Mouse (Mus musculus) hindbrain, embryonic 14.5 days (tissue): Measurements from ENCODE around the gene Them4. TPM values are rescaled to one million over a fixed set of nuclear protein-coding genes. Genes with fewer than 3 reads are reported as not detected.
"Not testable (repeated sequence)": the region's sequence is repeated elsewhere in the genome, so short reads cannot be mapped to it uniquely, and the experiment has no call there.

Experiments
- ATAC-seq: fragments of 200-750 bp; cut with Nextera tagmentation; 2 replicates; pipeline ENCODE4 v1.8.0; 2017; ENCODE audit warnings: moderate number of reproducible peaks, mild to moderate bottlenecking, moderate TSS enrichment, moderate library complexity; ENCODE audit not compliant: low FRiP score
- DNase-seq: peaks from one replicate; pipeline ENCODE4 v3.0.0-alpha.2; 2015; ENCODE audit warnings: low spot score
- H3K27ac ChIP-seq: fragments of 300-500 bp; sonication (generic); 2 replicates; pipeline ENCODE4 v1.5.1; 2014; ENCODE audit warnings: mild to moderate bottlenecking, moderate library complexity
- H3K27me3 ChIP-seq: fragments of 300-500 bp; sonication (generic); 2 replicates; pipeline ENCODE4 v1.6.1; 2014; ENCODE audit warnings: mild to moderate bottlenecking, low read length, mixed read lengths; ENCODE audit not compliant: control insufficient read depth, insufficient read depth
- H3K36me3 ChIP-seq: fragments of 300-500 bp; sonication (generic); replicated peaks from 2 replicates; pipeline ENCODE4 v1.6.1; 2014; ENCODE audit not compliant: control insufficient read depth, insufficient read depth
- H3K4me1 ChIP-seq: fragments of 300-500 bp; sonication (generic); replicated peaks from 2 replicates; pipeline ENCODE4 v1.6.1; 2014; ENCODE audit warnings: antibody characterized with exemption, low read length, mixed read lengths; ENCODE audit not compliant: control insufficient read depth, insufficient read depth
- H3K4me2 ChIP-seq: fragments of 300-500 bp; sonication (generic); replicated peaks from 2 replicates; pipeline ENCODE4 v1.6.1; 2014; ENCODE audit warnings: mild to moderate bottlenecking, moderate library complexity
- H3K4me3 ChIP-seq: fragments of 300-500 bp; sonication (generic); replicated peaks from 2 replicates; pipeline ENCODE4 v1.5.1; 2014; ENCODE audit warnings: mild to moderate bottlenecking, low read length
- H3K9ac ChIP-seq: fragments of 300-500 bp; sonication (generic); 2 replicates; pipeline ENCODE4 v1.6.1; 2014
- H3K9me3 ChIP-seq: fragments of 300-500 bp; sonication (generic); 2 replicates; pipeline ENCODE4 v1.6.1; 2016; ENCODE audit warnings: low read length; ENCODE audit not compliant: control insufficient read depth
- WGBS: fragments of 180-500 bp; shearing (Covaris S2); extraction: QIAGEN DNeasy Blood & Tissue Kit; methylation state at CpG from one replicate; pipeline ENCODE4 v1.1.7; 2014; 5-methylcytosine and 5-hydroxymethylcytosine counted together
- polyA plus RNA-seq: library from polyadenylated mRNA; unstranded; fragments of >200 nt; fragmentation: Nextera tagmentation; extraction: Ambion mirVana; gene quantifications from 2 replicates; pipeline ENCODE4 v1.2.1, GENCODE M21; 2014

Them4 gene
- 62.1 and 66.4 TPM in 2 replicates for polyA plus RNA-seq

DNA sequence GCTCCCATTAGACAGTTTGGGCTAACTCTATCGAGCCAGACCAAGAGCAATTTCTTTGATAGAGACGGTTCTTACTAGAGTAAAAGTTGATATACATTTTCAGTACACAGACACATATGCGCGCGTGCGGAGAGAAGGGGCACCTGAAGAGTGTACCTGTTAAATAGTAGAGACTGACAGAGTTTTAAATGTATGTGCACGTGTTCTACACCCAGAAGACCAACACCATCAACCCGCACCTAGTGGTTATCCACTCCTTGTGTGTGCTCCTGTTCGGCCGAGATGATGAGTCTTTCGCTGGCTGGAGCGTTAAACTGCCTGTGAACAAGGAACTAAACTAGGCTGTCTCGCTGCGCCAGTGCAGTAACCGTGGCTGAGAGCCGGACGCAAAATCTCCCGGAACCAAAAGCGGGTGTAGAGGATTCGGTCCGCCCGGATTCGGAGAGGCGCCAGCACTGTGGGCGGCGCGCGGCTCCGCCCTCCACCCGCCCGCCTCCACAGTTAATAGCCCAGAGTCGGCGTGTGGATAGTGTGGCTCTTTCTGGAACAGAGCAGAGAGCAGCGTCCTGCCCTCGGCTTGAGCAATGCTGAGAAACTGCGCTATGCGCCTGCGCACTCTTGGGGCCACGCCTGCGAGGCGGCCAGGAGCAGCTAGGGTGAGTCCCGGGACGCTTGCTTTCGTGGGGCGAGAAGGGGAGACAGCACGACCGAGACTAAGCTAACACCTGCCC is at the start of gene Them4:
TSS of gene Them4 (plus strand) at position 457 of the 731 bp plus-strand sequence.
- ATAC-seq (peak; percentile 99), DNase-seq (peak; percentile 88)
- peaks cover 6% of the 10 kb centered on the region; the same call in 1 of the 2 replicates for H3K4me1 ChIP-seq
- no peaks in the 10 kb centered on the region for H3K9me3 ChIP-seq
- no peaks in the 10 kb centered on the region for H3K27me3 ChIP-seq
- WGBS = 2% methylated on average over 47 of the region's 47 CpGs
- peak within 1 kb of the TSS; percentile 85 for H3K27ac ChIP-seq
- no peaks in the 10 kb centered on the region for H3K36me3 ChIP-seq
- peak within 1 kb of the TSS; percentile 71 for H3K4me2 ChIP-seq
- peak within 1 kb of the TSS; percentile 74 for H3K9ac ChIP-seq
- peak within 1 kb of the TSS; percentile 64 for H3K4me3 ChIP-seq

DNA sequence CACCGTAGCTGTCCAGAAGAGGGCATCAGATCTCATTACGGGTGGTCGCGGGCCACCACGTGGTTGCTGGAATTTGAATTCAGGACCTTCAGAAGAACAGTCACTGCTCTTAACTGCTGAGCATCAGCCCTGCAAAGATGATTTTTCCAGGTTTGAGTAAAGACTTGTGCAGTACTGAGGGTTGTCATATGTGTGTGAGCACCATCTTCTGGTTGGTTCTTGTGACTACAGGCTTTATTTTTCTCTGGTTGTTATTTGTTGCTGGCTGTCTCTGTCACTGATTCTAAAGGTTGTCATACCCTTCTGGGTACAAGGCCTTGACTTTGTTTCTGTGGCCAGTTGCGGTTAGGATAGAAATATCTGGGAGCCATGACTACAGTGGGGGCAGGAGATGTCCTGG is 49.3 kb upstream of the Them4 start:
- no peak overlapping the region for H3K4me3 ChIP-seq
- DNase-seq = peak; percentile 44
- H3K36me3 ChIP-seq = no peaks in the 10 kb centered on the region
- no peak overlapping the region for H3K4me2 ChIP-seq
- H3K27me3 ChIP-seq = no peaks in the 10 kb centered on the region
- no peak overlapping the region for H3K27ac ChIP-seq
- 45% methylated on average over 6 of the region's 6 CpGs for WGBS
- H3K9ac ChIP-seq = no peak overlapping the region
- H3K4me1 ChIP-seq = no peaks in the 10 kb centered on the region
- peak; percentile 68; the same call in 1 of the 2 replicates for ATAC-seq
- no peaks in the 10 kb centered on the region for H3K9me3 ChIP-seq

DNA sequence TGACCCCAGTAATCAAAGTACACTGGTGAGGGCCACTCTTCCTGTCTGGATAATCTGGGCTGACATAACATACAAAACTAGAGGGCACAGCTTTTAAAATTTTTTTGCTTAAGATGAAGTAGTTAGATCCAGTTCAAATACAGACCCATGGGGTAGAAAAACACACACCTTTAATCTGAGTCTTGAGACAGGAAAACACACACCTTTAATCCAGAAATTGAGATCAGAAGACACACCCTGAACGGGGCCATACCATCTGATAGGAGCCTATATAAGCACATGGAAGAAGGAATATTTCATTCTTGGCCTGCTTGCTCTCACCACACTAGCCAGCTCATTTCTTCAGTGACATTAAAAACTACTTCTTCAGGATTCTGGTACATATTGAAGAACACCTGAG is 46.2 kb upstream of the Them4 start, which contains the start of gene Gm4778:
TSS of gene Gm4778 (plus strand) at position 301 of the 400 bp plus-strand sequence.
- not testable (repeated sequence) for ATAC-seq, H3K27me3 ChIP-seq, H3K36me3 ChIP-seq, H3K27ac ChIP-seq, DNase-seq, H3K4me1 ChIP-seq, H3K4me2 ChIP-seq, H3K9me3 ChIP-seq, H3K4me3 ChIP-seq, H3K9ac ChIP-seq
- WGBS = 100% methylated on average over 1 of the region's 1 CpGs

DNA sequence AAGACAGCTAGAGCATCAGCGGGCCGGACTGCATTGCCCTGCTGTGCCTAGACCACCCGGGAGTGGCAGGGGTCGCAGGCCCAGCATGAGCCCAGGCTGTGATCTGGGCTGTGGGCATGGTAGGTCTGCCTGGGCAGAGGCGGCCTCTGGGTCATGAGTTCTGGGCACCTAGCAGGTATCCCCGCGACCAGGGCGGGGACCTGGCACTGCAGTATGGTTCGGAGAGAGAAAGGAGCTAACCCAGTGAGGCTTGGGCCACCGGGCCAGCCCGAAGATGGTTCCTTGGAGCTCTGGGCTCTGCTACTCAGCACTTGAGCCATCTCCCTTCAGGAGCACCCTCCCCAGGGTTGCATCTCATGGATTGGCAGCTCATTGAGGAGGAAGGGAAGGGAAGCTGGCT is 33.9 kb upstream of the Them4 start:
- Histone ChIP-seq H3K36me3 (no peaks in the 10 kb centered on the region), H3K4me1 (no peaks in the 10 kb centered on the region), H3K27me3 (no peaks in the 10 kb centered on the region), H3K9ac (no peak overlapping the region), H3K27ac (no peak overlapping the region), H3K4me3 (no peak overlapping the region), H3K9me3 (no peaks in the 10 kb centered on the region), H3K4me2 (no peak overlapping the region)
- ATAC-seq (no peak), DNase-seq (no peak)
- WGBS = 89% methylated on average over 11 of the region's 11 CpGs

DNA sequence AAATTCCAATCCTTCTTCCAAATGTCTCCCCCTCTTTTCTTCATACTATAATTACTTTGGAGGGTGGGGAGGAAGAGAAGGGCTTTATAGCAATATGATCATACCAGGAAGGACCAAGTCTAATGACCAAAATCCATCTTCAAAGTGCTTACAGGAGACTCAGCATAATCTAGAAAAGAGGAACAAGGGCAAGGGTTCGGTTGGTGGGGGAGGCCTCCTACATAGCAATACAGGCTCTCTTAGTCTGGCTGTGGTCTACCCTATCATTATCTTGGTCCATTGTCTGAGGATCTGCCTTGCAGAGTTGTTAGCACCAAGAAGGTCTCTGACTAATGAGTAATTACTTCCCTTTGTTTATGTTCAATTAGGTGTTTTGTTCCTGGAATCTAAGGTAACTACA is 4.4 kb upstream of the Them4 start:
- Histone ChIP-seq H3K9me3 (no peaks in the 10 kb centered on the region), H3K4me2 (no peak overlapping the region), H3K27ac (no peak overlapping the region), H3K36me3 (no peaks in the 10 kb centered on the region), H3K4me3 (no peak overlapping the region), H3K9ac (no peak overlapping the region), H3K27me3 (no peaks in the 10 kb centered on the region), H3K4me1 (peaks cover 6% of the 10 kb centered on the region; the same call in 1 of the 2 replicates)
- ATAC-seq (no peak), DNase-seq (no peak)
- 83% methylated on average over 1 of the region's 1 CpGs for WGBS

DNA sequence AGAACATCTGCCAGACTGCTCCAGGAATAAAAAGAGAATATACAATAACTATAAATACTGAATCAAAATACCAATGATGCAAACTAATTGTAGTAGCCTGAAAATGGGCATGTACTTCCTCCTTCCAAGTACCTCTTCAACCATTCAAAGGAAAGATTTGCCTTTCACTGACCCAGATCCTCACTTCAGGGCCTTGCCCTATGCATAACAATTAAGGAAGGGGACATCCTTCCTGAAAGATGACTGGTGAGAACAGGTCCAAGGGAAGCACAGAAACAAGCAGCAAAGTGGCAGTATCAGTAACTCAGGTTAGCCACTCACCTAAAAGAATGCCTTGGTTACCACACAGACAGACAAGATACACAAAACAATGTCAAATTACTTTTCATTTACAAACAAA is 2.9 kb upstream of the Them4 start:
- no peak overlapping the region for H3K4me3 ChIP-seq
- H3K27ac ChIP-seq = no peak overlapping the region
- H3K9me3 ChIP-seq = no peaks in the 10 kb centered on the region
- H3K4me1 ChIP-seq = peaks cover 6% of the 10 kb centered on the region; the same call in 1 of the 2 replicates
- no peak overlapping the region for H3K9ac ChIP-seq
- DNase-seq = no peak
- no peaks in the 10 kb centered on the region for H3K36me3 ChIP-seq
- H3K27me3 ChIP-seq = no peaks in the 10 kb centered on the region
- no peak for ATAC-seq
- no peak overlapping the region for H3K4me2 ChIP-seq

DNA sequence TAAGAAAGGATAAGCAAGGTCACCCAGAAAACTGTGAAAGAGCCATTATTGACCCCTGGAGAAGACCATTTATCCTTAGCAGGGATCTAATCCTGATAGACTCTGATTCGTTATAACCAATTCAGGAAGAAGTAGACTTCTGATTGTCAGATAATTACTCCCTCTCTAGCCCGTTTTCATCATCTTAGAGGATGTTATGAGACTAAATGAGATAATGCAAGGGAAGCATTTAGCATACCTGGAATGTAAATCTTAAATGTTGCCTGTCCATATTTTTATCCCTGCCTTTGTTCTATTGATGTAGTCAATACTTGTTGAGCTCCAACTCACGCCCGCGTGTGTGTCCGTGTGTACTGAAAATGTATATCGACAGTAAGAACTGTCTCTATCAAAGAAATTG is 602 bp downstream of the Them4 start:
- Histone ChIP-seq H3K9me3 (no peaks in the 10 kb centered on the region), H3K4me2 (peak overlapping the region; percentile 71), H3K4me1 (peaks cover 6% of the 10 kb centered on the region; the same call in 1 of the 2 replicates), H3K36me3 (no peaks in the 10 kb centered on the region), H3K4me3 (peak overlapping the region; percentile 64), H3K27ac (peak overlapping the region; percentile 85), H3K27me3 (no peaks in the 10 kb centered on the region), H3K9ac (peak overlapping the region; percentile 74)
- ATAC-seq (no peak), DNase-seq (peak; percentile 52)
- WGBS = 48% methylated on average over 7 of the region's 7 CpGs

DNA sequence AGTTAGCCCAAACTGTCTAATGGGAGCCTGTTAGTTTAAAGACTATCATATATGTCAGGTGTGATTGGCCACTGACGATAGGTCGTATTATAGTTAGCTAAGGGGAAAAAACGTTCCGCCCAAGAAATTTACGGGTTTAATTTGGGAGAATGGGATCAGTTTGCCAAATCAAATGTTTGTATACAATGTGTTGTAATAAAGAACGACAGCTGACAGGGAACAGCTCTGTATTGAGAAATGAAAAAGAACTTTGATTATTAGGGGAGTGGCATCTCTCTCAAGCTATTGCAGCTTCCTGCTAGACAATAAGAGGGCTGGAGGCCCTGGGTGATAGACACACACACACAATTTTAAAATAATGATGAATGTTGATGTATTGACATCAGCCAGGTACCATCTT is 1.0 kb downstream of the Them4 start:
- 79% methylated on average over 6 of the region's 6 CpGs for WGBS
- ATAC-seq (no peak), DNase-seq (no peak)
- H3K27ac ChIP-seq = no peak overlapping the region; the same call in 1 of the 2 replicates
- peak overlapping the region; percentile 71 for H3K4me2 ChIP-seq
- peaks cover 6% of the 10 kb centered on the region; the same call in 1 of the 2 replicates for H3K4me1 ChIP-seq
- no peaks in the 10 kb centered on the region for H3K9me3 ChIP-seq
- no peaks in the 10 kb centered on the region for H3K27me3 ChIP-seq
- peak overlapping the region; percentile 74 for H3K9ac ChIP-seq
- peak overlapping the region; percentile 64 for H3K4me3 ChIP-seq
- H3K36me3 ChIP-seq = no peaks in the 10 kb centered on the region

DNA sequence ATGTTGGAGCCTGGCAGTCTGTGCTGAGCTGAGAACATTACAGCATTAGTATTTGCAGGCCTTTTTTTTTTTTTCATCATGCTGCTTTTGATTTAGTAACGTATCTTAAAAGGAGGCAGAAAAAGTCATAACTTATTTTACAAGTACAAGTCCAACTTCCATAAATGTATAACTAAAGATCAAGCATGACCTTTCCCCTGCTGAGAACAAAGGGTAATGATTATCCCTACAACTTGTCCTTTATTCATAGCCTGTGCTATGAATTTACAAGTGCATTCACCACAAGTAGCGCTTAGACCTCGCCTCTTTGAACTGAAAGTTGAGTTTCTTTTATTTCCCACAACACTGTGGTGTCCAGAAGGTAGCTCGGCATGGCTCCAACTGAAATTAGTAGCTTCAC is 1.5 kb downstream of the Them4 start:
- no peaks in the 10 kb centered on the region for H3K36me3 ChIP-seq
- WGBS = 79% methylated on average over 4 of the region's 4 CpGs
- H3K27ac ChIP-seq = no peak overlapping the region
- no peaks in the 10 kb centered on the region for H3K27me3 ChIP-seq
- no peak for ATAC-seq
- H3K4me3 ChIP-seq = peak overlapping the region; percentile 64
- peaks cover 6% of the 10 kb centered on the region; the same call in 1 of the 2 replicates for H3K4me1 ChIP-seq
- H3K4me2 ChIP-seq = peak overlapping the region; percentile 71
- DNase-seq = no peak
- no peaks in the 10 kb centered on the region for H3K9me3 ChIP-seq
- peak overlapping the region; percentile 74; the same call in 1 of the 2 replicates for H3K9ac ChIP-seq
